Mouse (Mus musculus) urinary bladder, postnatal 14 days (tissue): Measurements from ENCODE around the gene Stk32c.

Experiments used
- DNase-seq: peaks from one replicate; pipeline ENCODE4 v3.0.0; 2021; ENCODE audit warnings: low spot score

The Stk32c gene

GRCm38 (mm10) chr7:139143785-139144184 lies 69.3 kb downstream of the Stk32c start:
- no peak for DNase-seq

- no peak for DNase-seq
These were observed 73.1 kb downstream of the Stk32c start for GRCm38 (mm10) chr7:139139921-139140461.

GRCm38 (mm10) chr7:139136906-139137491 lies 76.1 kb downstream of the Stk32c start:
- DNase-seq, result no peak

- DNase-seq, result no peak
These were observed 77.9 kb downstream of the Stk32c start for GRCm38 (mm10) chr7:139135236-139135635.

- DNase-seq, result no peak
These were observed 79.7 kb downstream of the Stk32c start for GRCm38 (mm10) chr7:139133446-139133845.

GRCm38 (mm10) chr7:139131538-139131937 lies 81.6 kb downstream of the Stk32c start:
- no peak for DNase-seq

GRCm38 (mm10) chr7:139130361-139130760 lies 82.7 kb downstream of the Stk32c start:
- no peak for DNase-seq

- no peak for DNase-seq
These were observed 84.1 kb downstream of the Stk32c start for GRCm38 (mm10) chr7:139128994-139129393.

GRCm38 (mm10) chr7:139126549-139126948 lies 86.6 kb downstream of the Stk32c start:
- no peak for DNase-seq

- DNase-seq, result no peak
These were observed 87.2 kb downstream of the Stk32c start for GRCm38 (mm10) chr7:139125881-139126280.

GRCm38 (mm10) chr7:139119775-139120153 lies 93.3 kb downstream of the Stk32c start:
- no peak for DNase-seq

GRCm38 (mm10) chr7:139119152-139119774 lies 93.8 kb downstream of the Stk32c start:
- DNase-seq, result peak; percentile 82

- DNase-seq, result no peak
These were observed 105.0 kb downstream of the Stk32c start for GRCm38 (mm10) chr7:139107908-139108650.

- no peak for DNase-seq
These were observed 107.4 kb downstream of the Stk32c start for GRCm38 (mm10) chr7:139105705-139106104.

GRCm38 (mm10) chr7:139105076-139105475 lies 108.0 kb downstream of the Stk32c start:
- DNase-seq, result no peak

GRCm38 (mm10) chr7:139103960-139104381 lies 109.1 kb downstream of the Stk32c start:
- DNase-seq, result no peak

- no peak for DNase-seq
These were observed 111.3 kb downstream of the Stk32c start for GRCm38 (mm10) chr7:139101826-139102225.

GRCm38 (mm10) chr7:139101286-139101804 lies 111.8 kb downstream of the Stk32c start:
- no peak for DNase-seq

- no peak for DNase-seq
These were observed 112.5 kb downstream of the Stk32c start for GRCm38 (mm10) chr7:139100531-139101095.

GRCm38 (mm10) chr7:139096399-139096798 lies 116.7 kb downstream of the Stk32c start:
- DNase-seq, result no peak

GRCm38 (mm10) chr7:139095282-139095681 lies 117.8 kb downstream of the Stk32c start:
- no peak for DNase-seq

GRCm38 (mm10) chr7:139094761-139095160 lies 118.3 kb downstream of the Stk32c start:
- no peak for DNase-seq
